Mouse (Mus musculus) cerebellum, postnatal 14 days (tissue): ENCODE measurements around the gene Pold1.

Source experiments
- DNase-seq, 2 experiments: peaks; one replicate each; pipeline ENCODE4 v3.0.0; 2021; ENCODE audit warnings: mixed read lengths in 2 of 2

The Pold1 gene

DNA sequence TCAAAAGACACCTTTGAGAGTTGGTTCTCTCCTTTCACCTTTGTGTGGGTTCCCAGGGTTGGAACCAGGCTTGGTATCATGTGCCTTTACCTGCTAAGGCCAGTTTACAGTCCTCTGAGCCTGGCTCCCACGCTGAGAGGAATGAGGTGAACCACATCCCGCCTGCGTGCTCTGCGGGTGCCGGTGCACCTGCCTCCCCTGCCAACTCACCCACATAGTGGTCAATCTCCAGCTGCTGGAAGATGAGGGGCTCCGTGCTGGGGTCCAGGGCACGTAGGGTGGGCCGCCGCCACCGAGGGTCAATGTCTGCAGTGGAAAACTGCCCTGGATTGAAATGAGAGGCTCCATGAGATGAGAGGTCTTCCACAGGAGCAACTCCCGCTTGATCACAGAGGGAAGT, 6.1 kb downstream of the Pold1 start:
- DNase-seq = no peak

DNA sequence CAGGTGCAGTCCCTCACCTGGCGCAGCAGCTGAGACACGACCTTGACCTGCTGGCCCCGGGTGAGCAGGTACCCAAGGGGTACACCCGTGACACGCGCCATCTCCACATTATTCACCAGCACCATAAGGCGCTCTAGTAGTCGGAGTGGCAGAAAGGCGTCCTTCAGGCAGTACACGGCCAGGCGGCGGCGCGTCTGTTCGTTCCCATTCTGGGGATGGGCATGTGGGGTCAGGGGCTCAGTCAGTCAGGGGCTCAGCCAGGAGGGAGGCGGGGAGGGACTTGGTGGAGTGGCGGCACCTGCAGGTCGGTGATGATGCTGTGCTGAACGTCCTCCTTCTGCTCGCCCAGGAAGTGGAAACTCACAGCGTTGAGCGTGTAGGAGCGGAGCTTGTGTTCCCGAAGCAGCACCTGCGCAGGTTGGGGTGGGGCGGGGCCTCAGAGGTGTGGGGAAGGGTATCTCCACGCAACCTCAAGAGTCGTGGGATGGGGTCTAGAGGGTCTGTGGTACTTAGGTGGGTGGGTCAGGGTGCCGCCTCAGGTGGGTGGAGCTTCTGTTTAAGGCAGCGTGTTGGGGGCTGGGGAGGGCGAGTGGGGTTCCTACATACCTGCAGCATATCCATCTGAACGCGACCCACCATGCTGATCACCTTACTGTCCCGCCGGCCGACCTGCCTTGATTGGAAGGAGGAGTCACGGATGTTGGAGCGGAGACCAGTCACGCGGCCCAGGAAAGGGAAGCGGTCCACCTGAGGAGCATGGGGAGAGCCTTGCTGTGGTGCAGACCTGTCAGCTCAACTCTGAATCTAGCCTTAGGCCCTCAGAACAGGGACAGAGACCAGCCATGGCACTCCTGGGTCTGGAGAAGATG, 9.7 kb downstream of the Pold1 start:
- no peak for DNase-seq

DNA sequence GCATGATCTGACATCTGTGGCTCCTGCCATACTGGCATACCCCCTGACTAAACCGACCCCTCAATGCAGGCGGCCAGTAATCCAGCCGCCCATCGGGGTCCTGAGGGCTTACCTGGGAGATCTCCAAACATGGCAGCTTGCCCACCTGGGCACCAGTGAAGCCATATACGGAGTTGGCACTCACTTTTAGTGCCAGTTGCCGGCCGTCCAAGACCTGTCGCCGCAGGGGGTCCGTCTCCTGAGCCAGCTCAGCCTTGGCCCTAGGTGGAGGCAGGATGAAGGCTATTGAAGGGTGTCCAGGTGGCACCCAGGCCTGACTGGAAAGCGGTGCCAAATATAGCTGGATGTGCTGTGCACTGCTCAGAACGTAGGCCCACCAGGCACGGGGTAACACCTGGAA, 11.2 kb downstream of the Pold1 start:
- peak; percentile 82 to 84 for DNase-seq

DNA sequence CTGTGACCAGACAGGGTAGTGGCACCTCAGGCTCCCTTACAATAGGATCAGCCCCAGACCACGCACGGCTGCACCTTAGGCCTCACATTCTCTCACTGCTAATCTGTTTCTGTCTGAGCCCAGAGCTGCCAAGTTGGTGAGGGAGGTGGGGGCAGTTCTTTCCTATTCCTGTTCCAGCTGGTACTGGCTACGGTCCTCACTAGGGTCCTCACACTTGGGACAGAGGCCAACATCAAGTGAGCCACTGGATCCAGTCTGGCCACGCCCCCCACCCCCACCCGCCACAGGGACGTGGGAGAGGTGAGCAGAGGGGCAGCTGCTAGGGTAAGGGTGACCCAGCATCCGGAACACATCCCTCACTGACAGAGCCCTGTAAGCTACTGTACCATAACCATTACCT, 11.6 kb downstream of the Pold1 start:
- peak in 1 of 2 experiments; percentile 40 for DNase-seq

DNA sequence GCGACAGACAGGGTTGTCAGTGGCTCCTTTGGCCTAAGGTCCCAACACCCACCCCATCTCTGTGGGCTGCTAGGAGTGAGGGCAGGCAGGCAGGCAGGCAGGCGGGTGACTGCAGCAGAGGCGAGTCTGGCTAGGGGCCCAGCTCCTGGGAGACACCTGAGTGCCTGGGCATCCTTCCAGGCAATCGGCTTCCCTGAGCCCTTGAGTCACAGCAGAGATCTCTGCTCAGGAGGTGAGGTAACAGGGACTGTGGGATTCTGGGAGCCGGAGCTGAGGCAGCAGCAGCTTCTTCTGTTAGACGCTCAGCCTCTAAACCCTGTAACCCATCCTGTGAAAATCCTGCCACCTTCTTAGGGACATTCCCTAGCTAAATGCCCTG, 12.1 kb downstream of the Pold1 start:
- DNase-seq = peak; percentile 86 to 90

DNA sequence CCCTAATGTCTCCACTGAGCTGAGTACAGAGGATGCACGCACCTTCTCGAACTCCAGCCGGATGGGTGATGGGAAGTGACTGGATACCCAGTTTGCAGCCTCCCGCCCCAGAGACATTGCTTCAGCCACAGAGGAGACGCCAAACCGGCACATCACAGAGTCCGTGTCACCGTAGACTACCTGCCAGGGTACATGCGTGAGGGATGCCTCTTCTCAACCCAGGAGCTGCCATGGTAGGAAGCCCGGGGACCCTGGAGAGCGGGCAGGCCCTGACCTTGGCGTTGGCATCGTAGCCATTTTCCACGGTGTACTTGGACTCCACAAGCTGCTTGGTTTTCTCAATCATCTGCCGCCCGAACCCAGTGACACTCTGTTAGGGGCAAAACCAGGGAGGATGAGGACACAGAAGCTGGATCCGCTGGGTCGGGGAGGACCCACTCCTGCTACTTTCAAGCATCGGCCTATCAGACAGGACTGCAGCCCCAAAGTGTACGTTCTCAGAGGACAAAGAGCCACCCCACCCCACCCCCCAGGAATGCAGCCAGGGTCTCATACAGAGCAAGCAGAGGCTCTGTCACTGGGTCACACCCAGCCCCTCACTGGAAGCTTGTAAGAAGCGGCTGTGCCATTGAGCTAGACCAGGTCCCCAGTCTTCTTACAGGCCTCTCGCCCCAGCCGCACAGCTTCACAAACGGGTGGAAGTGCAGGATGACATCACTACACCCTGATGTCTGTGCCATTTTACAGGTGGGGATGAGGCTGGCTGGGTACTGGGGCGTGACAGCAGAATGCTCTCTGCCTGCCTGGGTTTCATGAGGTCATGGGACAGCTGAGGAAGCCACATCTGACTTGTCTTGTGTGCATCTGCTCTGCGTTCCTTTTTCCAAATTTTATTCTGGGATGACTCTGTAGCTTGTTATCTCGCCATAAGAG, 12.7 kb downstream of the Pold1 start:
- DNase-seq = peak in 1 of 2 experiments; percentile 18

DNA sequence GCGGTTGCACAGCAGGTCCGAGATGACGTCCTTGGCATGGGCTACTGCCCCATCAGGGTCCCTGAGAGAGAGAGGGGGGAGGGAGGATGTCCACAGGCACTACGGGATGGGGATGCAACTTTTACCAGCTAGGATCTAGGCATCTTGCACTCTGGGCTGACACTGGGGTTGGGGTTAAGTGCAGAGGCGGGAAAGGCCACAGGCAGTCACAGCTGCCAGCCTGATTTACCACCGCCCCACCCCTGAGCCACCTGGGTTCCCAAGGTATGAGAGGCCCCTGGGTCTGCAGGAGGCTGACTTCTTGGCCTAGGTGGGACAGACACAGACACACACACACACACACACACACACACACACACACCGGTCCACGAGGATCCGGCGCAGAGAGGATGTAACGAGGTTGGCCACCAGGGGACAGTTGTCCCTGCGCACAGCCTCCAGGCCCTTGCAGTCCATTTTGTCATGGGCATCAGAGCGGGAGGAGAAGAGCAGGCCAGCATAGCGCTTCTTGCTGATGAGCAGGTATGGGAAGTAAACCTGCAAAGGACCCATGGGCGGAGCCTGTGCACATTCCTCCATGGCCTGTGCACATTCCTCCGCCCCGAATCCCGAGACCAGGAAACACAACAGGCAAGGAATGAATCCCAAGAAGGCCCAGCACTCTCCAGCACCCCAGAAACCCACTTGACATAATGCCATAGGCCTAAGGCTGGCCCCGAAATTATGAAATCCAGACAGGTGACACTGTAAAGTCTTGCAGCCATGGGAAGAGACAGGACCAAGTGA, 13.8 kb downstream of the Pold1 start:
- no peak for DNase-seq

DNA sequence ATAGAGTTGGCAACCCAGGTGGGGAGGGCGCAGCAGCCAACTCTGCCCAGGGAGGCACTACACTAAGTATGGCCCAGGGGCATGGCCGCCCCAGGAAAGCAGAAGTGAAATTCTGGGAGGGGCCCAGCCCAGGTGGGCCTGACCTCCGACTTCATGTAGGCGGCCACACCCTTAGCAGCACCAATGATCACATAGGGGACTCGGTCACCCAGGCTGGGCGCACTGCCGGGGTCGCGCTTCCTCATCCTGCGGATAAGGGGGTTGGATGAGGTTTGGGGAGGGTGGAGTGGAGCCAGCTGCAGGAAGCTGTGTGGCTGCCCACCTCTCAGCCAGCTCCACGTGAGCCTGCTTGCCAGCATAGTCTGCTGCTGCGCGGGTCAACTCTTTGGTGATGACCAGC, 14.4 kb downstream of the Pold1 start:
- no peak for DNase-seq

DNA sequence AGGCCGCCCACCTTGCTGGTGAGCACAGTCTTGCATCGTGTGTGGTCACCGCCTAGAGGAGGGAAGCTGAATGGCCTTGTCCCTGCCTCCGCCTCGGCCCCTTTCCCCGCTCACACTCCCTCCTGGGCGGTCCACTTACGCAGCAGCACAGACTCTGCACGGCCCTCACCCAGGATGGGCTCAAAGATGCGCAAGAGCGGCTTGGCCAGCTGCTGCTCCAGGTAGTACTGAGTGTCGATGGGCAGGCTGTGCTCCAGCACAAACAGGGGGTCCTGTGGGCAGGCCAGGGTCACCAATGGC, 15.0 kb downstream of the Pold1 start:
- DNase-seq = no peak

DNA sequence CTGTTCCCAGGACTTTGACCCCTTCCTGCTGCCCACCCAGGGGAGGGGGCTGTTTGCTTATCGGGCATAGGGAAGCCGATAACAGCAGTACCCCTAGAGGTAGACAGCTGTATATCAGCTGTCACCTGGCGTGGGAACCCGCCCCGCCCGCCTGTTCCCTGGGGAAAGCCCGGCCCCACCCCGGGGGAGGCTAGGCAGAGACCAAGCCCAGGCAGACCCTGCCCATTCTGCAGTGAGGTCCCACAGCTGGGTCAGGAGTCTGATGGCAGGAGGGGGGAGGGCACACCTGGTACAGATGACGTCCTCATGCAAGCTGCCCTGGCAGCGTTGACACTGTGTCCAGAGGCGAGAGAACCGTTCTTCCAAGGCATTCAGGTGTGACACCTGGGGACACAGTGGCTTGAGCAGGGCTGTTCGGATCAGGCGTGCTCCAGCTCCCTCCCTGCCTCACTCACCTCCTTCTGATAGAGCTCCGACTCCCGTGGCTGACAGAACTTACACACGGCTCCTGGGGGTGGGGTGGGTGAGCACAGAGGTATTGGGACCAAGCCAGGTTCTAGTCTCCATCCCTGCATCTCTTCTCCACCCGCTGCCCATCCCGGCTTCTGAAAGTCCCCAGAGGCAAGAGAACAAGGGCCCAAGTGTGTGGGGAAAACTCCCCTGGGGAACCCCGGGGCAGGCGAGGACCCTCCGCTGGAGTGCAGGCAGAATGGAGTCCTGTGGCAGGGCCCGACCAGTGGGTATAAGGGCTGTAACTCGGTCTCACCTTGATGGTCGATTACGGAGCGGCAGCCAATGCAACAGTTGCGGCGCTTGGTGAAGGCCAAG, 15.5 kb downstream of the Pold1 start:
- DNase-seq = no peak

DNA sequence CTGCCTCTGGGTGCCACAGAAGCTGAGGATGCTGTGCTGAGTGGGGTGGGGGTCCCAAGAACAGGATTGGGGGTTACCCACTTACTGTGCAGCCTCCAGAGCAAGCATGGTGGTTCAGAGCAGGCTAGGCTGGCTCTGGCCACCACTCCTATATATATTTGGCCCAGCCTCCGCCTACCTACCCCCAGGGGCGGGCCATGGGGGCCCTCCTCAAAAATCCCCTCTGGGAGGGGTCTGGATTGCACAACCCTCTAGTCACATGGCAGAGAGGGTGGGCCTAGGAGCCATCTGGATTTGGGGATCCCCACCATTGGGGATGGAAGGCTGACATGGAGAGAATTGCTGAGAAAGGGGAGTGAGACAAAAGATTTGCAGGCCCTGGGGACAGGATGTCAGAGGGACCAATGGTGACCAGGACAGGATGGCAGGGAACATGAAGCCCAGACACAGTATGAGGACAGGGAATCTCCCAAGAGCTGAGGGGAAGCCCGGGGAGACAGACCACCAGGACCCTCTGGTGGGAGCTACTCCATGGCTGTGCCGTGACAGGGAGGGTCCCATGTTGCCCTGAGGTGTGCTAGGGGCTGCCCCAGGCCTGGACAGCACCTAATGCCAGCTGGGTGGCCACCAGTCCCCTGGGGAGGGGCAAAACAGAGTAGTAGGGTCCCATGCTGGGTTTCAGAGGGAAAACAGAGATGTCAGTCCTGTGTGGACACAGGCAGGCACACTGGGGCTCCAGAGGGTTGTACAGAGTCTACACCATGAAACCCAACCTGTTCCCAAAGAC, 16.5 kb downstream of the Pold1 start, which contains the start of gene Spib:
Gene Spib (minus strand): TSS at position 126 of the 787 bp plus-strand sequence.
- no peak for DNase-seq

DNA sequence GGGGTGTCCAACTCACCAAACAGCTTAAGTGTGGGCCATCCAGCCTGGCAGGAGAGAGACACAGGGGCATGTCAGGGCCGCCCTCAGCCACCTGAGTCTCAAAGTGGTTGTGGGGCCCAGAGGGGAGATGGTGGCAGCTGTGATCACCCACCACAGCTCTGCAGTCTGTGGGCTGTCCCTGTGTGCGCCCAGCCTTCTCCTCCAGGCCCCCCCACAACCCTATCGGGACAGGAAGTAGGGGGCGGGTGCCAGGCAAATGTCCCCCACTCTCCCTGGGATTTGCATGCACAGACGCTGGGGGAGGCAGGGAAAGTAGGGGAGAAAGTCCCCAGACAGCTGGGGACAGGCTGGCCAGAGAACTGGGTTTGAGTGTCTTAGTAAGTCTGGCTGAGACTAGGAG, 17.4 kb downstream of the Pold1 start:
- no peak for DNase-seq

DNA sequence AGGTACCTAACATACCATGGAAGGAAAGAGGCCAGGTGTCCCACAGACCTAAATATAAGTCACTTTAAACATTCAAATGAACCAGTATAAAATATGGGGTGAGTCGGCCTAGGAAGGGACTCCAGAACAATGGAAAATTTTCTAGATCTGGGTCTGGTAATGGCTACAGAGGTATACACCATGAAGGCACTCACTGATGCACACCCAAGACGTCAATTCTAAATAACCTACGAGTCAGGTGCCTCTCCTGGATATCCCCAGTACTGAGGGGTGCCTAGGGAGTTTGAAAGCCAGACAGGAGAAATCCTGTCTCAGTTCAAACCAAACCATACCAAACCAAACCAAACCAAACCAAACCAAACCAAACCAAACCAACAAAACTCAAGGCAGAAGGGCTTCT, 18.1 kb downstream of the Pold1 start:
- DNase-seq = no peak

DNA sequence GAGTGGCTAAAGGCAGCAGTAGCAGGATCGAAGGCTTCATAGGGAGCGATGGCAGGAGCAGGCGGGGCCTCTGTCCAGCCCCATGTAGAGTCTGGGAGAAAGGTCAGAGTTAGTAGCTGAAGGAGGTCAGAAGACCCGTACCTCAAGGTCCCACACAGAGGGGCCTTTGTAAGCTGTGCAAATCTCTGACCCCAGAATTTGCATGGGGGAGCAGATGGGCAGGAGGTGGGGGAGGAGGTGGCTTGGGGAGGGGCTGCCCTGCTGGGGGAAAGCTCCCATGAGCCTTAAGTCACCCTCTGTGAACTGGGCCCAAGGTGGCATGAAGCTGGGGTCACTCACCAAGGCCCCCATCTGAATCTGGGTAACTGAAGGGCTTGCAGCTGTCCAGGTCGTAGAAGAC, 19.1 kb downstream of the Pold1 start:
- no peak for DNase-seq

DNA sequence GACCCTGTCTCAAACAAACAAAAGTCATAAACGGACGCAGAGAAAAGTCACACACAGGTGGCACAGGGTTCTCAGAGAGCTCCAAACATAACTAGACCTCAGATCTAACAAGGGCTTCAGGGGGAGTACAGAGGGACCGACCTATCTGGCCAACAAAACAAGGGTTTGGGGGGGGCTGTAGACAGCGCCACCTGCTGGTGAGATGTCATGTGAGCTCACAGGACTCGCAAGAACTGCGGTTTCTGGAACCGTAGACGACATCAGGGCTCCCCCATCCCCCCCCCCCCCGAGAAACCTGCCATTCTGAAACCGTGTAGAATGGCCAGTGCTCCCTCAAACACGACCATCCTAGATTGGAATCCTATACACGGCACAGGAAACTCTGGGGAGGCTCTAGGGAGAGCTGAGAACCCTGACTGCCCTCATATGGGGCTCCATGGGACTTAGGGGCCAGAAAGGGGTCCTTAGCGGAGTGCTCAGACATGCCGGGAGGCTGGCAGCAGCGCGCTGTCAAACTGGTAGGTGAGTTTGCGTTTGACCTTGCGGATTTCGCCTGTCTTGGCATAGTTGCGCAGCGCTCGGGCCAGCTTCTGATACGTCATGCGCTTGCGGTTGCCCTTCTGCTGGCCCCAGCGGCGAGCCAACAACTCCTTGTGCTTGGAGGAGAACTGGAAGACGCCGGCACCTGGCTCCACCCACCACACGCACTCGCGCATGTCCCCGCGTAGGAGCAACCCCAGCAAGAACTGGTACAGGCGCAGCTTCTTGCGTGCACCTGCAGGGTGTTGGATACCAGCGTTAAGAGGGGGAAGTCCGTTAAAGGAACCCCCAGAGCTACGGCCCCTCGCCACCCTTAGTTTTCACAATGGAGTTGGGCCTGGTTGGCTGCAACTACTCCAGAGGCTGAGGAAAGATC, 20.9 kb downstream of the Pold1 start:
- peak; percentile 85 to 93 for DNase-seq

DNA sequence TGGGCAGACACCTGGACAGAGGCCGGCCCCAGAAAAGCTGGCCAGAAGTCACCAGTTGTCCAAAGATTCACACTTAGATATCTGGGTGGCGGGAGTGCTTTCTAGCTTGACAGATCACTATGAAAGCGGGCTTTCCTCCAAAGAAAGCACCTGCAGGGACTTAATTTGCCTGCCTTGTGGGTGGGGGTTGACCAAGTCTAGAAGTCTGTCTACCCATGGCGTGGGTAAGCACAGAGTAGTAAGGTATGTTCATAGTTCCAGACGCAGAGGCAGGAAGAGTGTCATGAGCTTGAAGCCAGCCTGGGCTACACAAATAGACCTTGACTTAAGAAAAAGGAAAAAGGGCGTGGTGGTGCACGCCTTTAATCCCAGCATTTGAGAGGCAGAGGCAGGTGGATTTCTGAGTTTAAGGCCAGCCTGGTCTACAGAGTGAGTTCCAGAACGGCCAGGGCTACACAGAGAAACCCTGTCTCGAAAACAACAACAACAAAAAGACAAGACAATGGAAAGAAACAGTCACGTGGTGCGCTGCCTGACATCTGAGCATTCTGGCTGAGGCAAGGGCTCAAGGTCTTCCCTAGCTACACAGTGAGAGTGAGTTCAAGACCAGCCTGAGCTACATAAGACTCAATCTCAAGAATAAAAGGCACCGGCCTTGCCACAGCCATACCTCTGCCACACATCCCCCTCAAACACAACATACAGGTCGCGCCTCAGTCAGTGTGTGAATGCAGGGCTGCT, 22.1 kb downstream of the Pold1 start:
- DNase-seq = no peak

DNA sequence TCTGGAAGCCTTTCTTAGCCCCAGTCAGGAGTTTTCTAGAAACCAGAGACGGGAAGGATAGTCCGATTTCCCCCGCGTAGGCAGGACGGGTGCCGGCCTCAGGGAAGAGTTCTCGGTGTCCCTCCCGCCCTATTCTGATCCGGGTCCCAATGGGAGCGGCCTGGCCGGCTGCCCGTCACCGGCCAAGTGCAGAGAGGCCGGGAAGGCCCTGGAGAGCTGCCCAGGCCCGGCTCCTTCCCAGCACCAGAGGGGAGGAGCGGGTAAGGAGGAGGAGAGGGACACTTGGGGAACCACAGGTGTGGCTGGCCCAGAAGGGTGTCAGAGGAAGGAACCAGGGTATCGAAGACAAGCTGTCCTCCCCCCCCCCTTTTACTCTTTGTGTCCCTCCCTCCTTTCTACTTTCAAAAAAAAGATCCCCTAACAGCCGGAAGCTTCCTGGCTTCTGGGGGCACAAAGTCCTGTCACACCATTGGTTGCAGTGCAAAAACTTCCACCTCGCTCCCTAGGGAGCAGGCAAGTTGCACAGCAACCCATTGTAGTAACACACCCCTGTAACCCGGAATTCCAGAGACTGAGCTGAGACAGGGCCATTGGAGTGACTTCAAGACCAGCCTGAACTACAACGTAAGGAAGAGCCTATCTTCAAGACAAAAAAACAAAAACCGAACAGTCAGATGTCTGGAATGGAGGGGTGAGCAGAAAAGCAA, 23.4 kb downstream of the Pold1 start:
- DNase-seq = peak; percentile 67 to 78

DNA sequence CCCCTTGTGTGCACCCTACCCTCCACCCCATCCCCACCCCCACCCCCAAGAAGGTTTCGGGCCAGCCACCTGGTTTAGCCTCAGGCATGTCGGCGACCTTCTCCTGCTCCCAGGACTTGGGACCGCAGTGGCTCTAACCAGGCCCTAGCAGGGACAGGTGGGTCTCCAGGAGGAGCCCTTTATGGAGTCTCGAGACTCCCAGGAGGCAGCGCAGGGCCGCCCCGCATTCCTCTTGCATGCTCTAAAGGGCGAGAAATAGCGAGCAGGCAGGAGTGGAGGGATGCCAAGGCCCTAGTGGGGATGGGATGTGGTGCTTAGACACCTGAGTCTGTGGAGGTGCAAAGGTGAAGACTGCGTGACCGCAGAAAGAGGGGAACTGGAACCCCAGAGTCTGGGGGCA, 24.1 kb downstream of the Pold1 start, which contains the start of gene Mybpc2:
Gene Mybpc2 (minus strand): TSS at position 155 of the 400 bp plus-strand sequence.
- DNase-seq = peak in 1 of 2 experiments; percentile 59

DNA sequence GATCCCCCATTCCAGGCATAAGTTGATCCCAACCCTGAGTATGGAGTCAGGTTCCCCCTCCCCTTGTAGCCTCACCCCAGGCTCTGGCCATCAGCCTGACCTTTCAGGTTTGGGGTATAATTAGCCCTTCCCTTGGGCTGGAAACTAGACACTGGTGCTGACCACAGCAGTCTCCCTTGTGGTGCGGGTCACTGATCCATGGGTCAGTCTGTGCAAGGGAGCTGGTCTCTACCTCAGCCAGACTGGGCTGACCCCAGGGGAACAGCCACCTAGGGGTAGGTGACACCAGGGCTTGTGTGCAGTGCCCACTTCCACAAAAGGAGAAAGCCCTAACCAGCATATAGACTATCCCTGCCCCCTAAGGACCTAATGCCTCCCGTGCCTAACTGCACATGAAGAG, 25.6 kb downstream of the Pold1 start:
- DNase-seq = no peak
